Mouse (Mus musculus) liver (tissue): ENCODE results near the gene Cacna1a.

Source experiments
- DNase-seq: peaks from one replicate; pipeline ENCODE4 v3.0.0-alpha.2; 2020; ENCODE audit warnings: mixed read lengths

The Cacna1a gene

GRCm38 (mm10) chr8:84639162-84640009 lies 251.1 kb downstream of the Cacna1a start:
- peak; percentile 96 for DNase-seq

- no peak for DNase-seq
Observed at GRCm38 (mm10) chr8:84640010-84640588, 251.9 kb downstream of the Cacna1a start.

GRCm38 (mm10) chr8:84640617-84641294 lies 252.5 kb downstream of the Cacna1a start:
- DNase-seq = no peak

- DNase-seq = no peak
Observed at GRCm38 (mm10) chr8:84641578-84642361, 253.5 kb downstream of the Cacna1a start.

GRCm38 (mm10) chr8:84643019-84643418 lies 254.8 kb downstream of the Cacna1a start:
- DNase-seq = no peak

GRCm38 (mm10) chr8:84646800-84647199 lies 258.6 kb downstream of the Cacna1a start:
- DNase-seq = no peak

GRCm38 (mm10) chr8:84647461-84647901 lies 259.2 kb downstream of the Cacna1a start:
- DNase-seq = peak; percentile 68

GRCm38 (mm10) chr8:84650213-84650612 lies 262.0 kb downstream of the Cacna1a start:
- DNase-seq = no peak

- no peak for DNase-seq
Observed at GRCm38 (mm10) chr8:84653092-84653631, 264.9 kb downstream of the Cacna1a start.

GRCm38 (mm10) chr8:84654597-84654996 lies 266.4 kb downstream of the Cacna1a start:
- no peak for DNase-seq

- DNase-seq = peak; percentile 49
Observed at GRCm38 (mm10) chr8:84655336-84656190, 267.3 kb downstream of the Cacna1a start.

- DNase-seq = no peak
Observed at GRCm38 (mm10) chr8:84656191-84656525, 267.9 kb downstream of the Cacna1a start.

GRCm38 (mm10) chr8:84656641-84657126 lies 268.4 kb downstream of the Cacna1a start:
- peak; percentile 83 for DNase-seq

- DNase-seq = no peak
Observed at GRCm38 (mm10) chr8:84657203-84657602, 269.0 kb downstream of the Cacna1a start.

GRCm38 (mm10) chr8:84657680-84658079 lies 269.4 kb downstream of the Cacna1a start:
- no peak for DNase-seq

GRCm38 (mm10) chr8:84658951-84659350 lies 270.7 kb downstream of the Cacna1a start:
- DNase-seq = no peak

- DNase-seq = peak; percentile 69
Observed at GRCm38 (mm10) chr8:84659936-84660818, 271.9 kb downstream of the Cacna1a start.

- DNase-seq = peak; percentile 77
Observed at GRCm38 (mm10) chr8:84660819-84661457, 272.7 kb downstream of the Cacna1a start.

- peak; percentile 90 for DNase-seq
Observed at GRCm38 (mm10) chr8:84661458-84661871, 273.2 kb downstream of the Cacna1a start.
